Mouse (Mus musculus): ENCODE data around the gene Shank2. TPM values are rescaled to one million over a fixed set of nuclear protein-coding genes. Genes with fewer than 3 reads are reported as not detected.

The Shank2 gene
- polyA plus RNA-seq, 2 experiments from 2014 or later = 0.11 TPM; not detected in 1

- ATAC-seq = no peak
Measured at GRCm38 (mm10) chr7:144441466-144441865, 439.7 kb downstream of the Shank2 start.

GRCm38 (mm10) chr7:144441976-144442375 is 440.2 kb downstream of the Shank2 start:
- ATAC-seq = no peak

DNA sequence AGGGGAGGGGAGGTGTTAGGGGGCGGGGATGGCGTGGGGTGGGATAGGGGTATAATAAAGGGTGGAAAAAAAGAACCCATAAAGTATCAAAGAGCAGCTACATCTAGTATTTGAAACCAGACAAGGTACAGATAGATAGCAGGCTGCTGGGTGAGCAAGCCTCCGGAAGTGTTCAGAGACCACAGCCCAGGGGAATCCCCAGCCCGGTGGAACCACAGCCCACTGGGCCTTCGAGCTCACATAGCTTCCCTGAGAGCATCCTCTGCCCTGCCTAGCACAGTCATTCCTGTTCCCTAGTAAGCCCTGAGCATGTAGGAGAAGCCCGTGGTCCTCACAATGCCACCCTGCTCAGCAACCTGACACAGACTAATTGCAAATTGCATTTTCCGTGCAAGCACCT is 443.1 kb downstream of the Shank2 start:
- peak; percentile 96 for ATAC-seq

DNA sequence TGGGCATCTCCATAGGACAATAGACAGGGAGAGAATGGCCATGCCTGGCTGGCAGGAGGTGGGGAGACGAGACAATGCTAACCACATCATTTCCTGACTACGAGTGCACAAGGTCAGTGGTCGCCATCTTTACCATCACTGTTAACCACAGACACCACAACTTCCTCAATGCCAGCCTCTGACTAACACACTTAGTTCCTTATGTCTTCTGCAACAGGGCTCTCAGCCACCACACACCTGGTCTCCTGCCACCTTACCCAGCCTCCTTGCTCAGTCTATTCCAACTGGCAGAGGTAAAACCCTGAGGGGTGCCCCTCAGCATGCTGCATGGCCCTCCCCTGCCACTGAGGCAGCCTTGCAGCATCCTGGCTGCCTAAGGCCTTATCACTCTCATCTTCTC is 445.4 kb downstream of the Shank2 start:
- ATAC-seq = peak; percentile 41

DNA sequence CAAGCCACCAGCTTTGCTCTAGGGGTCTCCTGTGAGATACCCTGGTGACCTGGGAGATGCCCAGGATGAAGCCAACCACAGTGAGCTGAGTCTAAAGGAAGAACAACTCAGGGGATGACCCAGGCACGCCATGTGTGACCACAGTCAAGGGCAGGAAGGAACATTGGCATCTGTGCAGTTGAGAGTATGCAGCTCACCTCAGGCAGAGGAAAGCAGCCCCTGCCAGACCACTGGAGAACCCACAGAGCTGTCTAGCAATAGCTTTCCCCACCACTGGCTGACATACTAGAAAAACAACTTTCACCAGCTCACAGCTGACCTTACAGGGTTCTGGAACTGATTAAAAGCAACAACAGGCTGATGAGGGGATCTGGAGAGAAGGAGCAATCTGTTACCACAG is 446.5 kb downstream of the Shank2 start:
- no peak for ATAC-seq

- no peak for ATAC-seq
Measured at GRCm38 (mm10) chr7:144449637-144450570, 448.2 kb downstream of the Shank2 start.

DNA sequence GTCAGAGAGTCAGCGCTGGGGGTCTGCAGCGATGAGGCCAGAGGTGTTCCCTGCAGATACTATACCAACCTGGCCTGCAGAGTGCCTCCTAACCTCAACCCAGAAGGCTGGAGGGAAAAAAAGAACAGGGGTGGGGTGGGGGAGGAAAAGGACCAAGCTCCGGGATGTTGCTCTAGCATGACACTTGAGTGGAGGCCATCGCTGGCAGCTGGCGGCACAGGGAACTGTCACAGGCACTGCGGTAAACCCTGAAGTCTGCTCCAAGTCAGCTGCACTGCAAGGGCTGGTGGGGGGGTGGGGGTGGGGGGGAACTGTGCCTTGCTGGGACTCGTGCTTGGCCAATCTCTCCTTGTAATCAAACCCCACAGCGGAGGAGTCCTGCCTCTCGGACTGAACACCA is 448.9 kb downstream of the Shank2 start:
- no peak for ATAC-seq

DNA sequence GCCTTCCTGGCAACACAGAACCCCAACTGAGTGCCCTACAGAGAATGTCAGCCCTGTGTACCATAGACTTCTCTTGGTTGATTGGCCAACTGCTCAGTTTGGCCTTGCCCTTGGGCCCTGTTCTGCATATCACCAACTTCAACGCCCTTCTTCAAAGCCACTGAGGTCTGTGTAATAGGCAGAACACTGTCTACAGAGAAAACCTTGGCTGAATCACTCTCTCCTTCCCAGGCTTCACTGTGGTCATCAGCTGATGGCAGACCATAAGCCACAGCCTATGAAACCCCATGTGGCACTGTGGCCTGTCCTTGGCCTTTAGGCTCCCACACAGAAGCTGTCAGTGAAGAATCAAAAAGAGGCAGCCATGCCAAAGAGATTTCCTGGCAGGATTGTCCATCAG is 457.2 kb downstream of the Shank2 start:
- ATAC-seq = no peak

- no peak for ATAC-seq
Measured at GRCm38 (mm10) chr7:144461246-144461902, 459.6 kb downstream of the Shank2 start.

GRCm38 (mm10) chr7:144462577-144462976 is 460.8 kb downstream of the Shank2 start:
- ATAC-seq = no peak

- no peak for ATAC-seq
Measured at GRCm38 (mm10) chr7:144468741-144469140, 467.0 kb downstream of the Shank2 start.

- no peak for ATAC-seq
Measured at GRCm38 (mm10) chr7:144469181-144469641, 467.5 kb downstream of the Shank2 start.

GRCm38 (mm10) chr7:144469908-144470544 is 468.3 kb downstream of the Shank2 start:
- ATAC-seq = no peak

DNA sequence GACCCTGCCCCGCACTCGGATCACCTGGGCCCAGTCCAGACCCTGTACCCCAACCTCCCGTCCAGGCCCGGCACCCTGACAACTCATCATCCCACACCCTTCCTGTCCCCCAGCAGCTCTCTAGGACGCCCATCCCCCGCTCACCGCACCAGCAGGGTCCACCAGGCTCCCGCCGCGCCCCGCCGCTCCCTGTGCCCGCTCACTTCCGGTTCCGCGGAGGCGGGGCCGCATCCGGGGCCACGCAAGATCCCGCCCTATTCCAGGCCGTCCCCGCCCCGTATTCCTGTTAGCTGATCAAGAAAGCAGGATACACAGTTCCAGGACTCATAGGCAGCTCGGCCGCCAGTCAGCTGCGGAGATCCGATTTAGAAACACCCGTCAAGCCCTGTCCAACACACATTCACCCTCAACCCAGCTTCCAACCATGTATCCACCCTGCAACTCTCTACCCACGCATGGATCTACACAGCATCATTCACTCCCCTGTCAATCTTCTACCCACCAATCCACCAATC is 468.9 kb downstream of the Shank2 start, which contains the start of gene Cttn:
Cttn (minus strand) TSS at position 465 of the 515 bp plus-strand sequence.
- ATAC-seq = no peak

DNA sequence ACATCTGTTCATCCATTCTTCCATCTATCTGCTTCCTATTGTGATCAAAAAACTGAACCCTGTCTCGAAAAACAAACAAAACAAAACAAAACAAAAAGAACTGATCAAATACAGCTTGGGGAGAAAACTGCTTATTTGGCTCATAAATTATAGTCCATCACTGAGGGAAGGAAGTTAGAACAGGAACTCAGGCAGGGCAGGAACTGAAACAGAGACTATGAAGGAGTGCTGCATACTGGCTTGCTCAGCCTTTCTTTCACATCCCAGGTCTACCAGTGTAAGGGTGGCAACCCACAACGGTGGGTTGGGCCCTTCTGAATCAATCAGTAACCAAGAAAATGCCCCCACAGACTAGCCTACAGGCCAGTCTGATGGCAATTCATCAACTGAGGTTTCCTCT is 469.4 kb downstream of the Shank2 start:
- no peak for ATAC-seq

GRCm38 (mm10) chr7:144473486-144473885 is 471.8 kb downstream of the Shank2 start:
- no peak for ATAC-seq

Other genes with a start within 250 kb of the Shank2 start
- gene Osbpl5, start 244.9 kb upstream of the Shank2 start, polyA plus RNA-seq (2017; shearing (Covaris generic)) = 10 to 100 TPM; 18.3 to 29.2 TPM
- gene Mrgprg, start 234.9 kb upstream of the Shank2 start, polyA plus RNA-seq (2017; shearing (Covaris generic)) = not detected
- 1 to 10 TPM; 4.8 to 4.9 TPM for gene Mrgpre, start 217.4 kb upstream of the Shank2 start, polyA plus RNA-seq (2017; shearing (Covaris generic))
- 10 to 100 TPM; 13.7 to 16.0 TPM for gene Nadsyn1, start 179.1 kb upstream of the Shank2 start, polyA plus RNA-seq (2017; shearing (Covaris generic))
- gene Dhcr7, start 178.8 kb upstream of the Shank2 start, polyA plus RNA-seq (2017; shearing (Covaris generic)) = 10 to 100 TPM; 42.4 to 42.9 TPM
- under 1 TPM in 1 of 2 experiments, not detected in 1; 0.48 TPM for gene Gm498, start 135.1 kb upstream of the Shank2 start, polyA plus RNA-seq (2017; shearing (Covaris generic))